Mouse (Mus musculus): Measurements from ENCODE around the gene Cftr. TPM values are rescaled to one million over a fixed set of nuclear protein-coding genes. Genes with fewer than 3 reads are reported as not detected.

Cftr gene
- total RNA-seq, 1 experiment from 2014 or later: 0.25 TPM

Other genes starting within 250 kb of the Cftr start
- not detected in 2 replicates for gene Wnt2, start 140.1 kb upstream of the Cftr start, total RNA-seq (2017)
- not detected in 2 replicates for gene Asz1, start 61.6 kb upstream of the Cftr start, total RNA-seq (2017)

Measured in hematopoietic stem cell, adult 5-6 weeks (primary cell).